Mouse (Mus musculus): ENCODE measurements around the gene Idh3g.
"Not testable (repeated sequence)": the region's sequence is repeated elsewhere in the genome, so short reads cannot be mapped to it uniquely, and the experiment has no call there.

Idh3g gene

DNA sequence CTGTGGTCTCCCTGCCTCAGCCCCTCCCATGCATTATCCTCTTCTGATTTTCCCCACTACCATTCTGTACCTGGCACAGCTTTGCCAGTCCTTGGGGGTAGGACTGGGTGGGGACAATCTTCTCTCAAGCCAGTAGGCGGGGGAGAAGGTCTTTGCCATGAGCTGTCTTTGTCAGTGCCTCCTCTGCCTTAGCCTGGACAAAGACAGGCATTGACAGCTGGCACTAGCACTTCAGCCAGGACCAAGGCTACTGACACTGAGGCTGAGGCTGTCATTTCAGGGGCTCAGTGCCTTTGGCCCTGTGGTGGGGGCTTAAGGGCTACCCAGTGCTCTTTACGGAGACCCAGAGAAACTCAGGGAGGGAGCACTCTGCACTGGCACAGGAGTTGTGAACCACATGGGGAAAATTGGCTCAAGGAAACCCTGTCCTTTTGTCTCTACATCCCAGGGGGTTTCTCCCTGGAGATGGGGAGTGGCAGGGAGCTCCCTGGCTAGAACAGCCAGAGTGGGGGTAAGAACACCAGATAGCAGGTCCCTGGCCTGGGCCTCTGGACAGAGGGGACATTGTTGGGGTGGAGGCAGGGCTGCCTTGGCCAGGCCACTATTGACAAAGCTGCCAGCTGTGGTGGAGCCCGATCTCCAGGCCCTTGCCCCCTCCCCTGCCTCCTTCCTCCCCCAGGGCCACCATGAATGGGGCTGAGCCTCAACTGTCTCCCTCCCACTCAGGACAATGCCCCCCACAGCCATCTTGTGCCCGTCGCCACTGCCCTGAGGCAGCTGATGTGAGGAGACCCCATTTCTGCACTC is 30.2 kb downstream of the Idh3g start, which contains the start of gene Plxnb3:
Plxnb3 (plus strand) TSS at position 757 of the 807 bp plus-strand sequence.
- no peak for DNase-seq (ENCODE audit: low read depth)

GRCm38 (mm10) chrX:73748977-73749376 is 37.7 kb downstream of the Idh3g start:
- peak; percentile 2 for DNase-seq (ENCODE audit: low read depth)

DNA sequence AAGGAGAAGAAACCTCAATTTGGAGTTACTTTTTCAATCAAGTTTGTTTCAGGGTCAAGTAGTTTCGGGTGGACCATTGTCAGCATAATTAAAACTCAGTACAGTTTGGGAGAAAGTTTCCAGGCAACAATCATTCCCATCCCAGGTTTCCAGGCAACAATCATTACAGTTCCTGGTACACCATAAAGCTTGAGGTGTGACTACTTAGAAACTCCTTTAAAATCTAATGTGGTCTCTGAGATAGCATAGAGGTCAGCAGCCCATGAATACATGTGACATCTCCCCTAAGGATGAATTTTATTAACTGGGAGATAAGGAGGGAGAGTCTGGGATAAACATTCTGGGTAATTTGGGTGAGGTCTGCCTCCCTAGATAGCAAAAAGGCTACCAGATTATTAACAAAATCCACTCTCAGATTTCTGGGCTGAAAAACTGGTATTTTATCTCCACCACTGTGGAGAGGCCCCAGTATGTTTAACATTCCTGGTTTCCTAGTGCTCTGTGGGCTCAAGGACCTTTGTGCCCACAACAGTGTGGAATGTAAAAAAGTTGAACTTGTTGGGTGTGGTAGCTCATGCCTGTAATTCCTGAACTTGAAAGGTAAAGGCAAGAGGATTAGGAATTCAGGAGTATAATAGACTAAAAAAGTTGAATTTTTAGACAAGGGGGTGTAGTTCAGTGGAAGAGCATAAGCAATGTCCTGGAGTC is 41.8 kb downstream of the Idh3g start:
- DNase-seq (ENCODE audit: low read depth) = peak; percentile 1

GRCm38 (mm10) chrX:73739841-73740240 is 46.9 kb downstream of the Idh3g start:
- DNase-seq (ENCODE audit: low read depth) = not testable (repeated sequence)

GRCm38 (mm10) chrX:73739151-73739550 is 47.5 kb downstream of the Idh3g start:
- no peak for DNase-seq (ENCODE audit: low read depth)

- no peak for DNase-seq (ENCODE audit: low read depth)
Observed at GRCm38 (mm10) chrX:73738155-73738554, 48.5 kb downstream of the Idh3g start.

DNA sequence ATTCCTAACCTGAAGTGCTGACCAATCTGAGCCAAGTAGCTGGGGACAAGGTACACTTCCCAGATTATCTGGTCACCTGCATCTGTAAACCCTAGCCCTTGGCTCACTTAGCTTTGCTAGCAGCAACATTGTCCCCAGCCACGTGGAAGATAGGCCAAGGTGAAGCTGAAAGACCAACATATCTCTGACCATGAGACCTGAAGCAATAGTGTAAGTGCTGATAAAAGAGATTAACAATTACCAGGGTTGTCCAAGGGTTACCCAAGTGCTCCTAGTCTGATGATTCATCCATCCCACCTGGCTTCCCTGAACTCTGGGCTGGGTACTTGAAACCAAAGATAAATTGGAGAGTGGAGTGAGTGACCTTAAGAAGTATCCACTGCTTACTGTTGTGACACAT is 55.8 kb downstream of the Idh3g start:
- no peak for DNase-seq (ENCODE audit: low read depth)

Measured in c-Kit-positive CD71-positive TER-119-negative erythroid progenitor cells, embryonic 14.5 days (primary cell).